Mouse (Mus musculus) gastrocnemius, postnatal 25 days (tissue): ENCODE measurements around the gene Slco6d1. TPM values are rescaled to one million over a fixed set of nuclear protein-coding genes. Genes with fewer than 3 reads are reported as not detected.
"Not testable (repeated sequence)": the region's sequence is repeated elsewhere in the genome, so short reads cannot be mapped to it uniquely, and the experiment has no call there.

Source experiments
- DNase-seq: peaks from one replicate; pipeline ENCODE4 v3.0.0; 2022
- long read RNA-seq, 2 experiments: library from polyadenylated mRNA; stranded (forward); transcript quantifications; one replicate each; pipeline ENCODE4 v2.0.0; 2021
- microRNA-seq, 2 experiments: library from miRNA; unstranded; fragments of <30 nt; microRNA quantifications; one replicate each; pipeline ENCODE4 v1.2.0; 2021; ENCODE audit warnings: borderline replicate concordance in 2 of 2
- total RNA-seq, 2 experiments: library from RNA; stranded (reverse); gene quantifications; 1 replicate in 1 of 2; 2 replicates in 1 of 2; pipeline ENCODE4 v1.2.3; 2021

Gene Slco6d1
- not detected for total RNA-seq
- long read RNA-seq, experiment 1 = 0 reads
- long read RNA-seq, experiment 2 = 0 reads

DNA sequence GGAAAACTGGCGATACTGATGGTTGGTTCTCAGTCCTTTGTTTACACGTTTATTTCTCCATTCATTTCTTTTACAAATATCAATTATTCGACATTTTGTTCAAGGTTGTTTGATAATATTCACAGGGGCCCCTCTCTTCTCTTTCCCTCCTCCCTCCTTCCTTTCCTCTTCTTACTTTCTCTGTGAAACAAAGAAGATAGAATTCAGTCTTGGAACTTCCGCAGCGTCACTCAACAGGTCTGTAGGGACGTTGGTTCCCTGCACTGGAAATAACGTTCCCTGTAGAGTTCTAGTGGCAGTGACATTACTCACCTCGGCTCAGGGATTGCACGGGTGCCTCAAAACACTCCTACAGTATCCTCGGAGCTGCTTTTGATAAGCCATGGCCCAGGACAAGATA lies at the start of gene Slco6d1:
Gene Slco6d1 (plus strand): TSS at position 301 of the 400 bp plus-strand sequence.
- no peak for DNase-seq

DNA sequence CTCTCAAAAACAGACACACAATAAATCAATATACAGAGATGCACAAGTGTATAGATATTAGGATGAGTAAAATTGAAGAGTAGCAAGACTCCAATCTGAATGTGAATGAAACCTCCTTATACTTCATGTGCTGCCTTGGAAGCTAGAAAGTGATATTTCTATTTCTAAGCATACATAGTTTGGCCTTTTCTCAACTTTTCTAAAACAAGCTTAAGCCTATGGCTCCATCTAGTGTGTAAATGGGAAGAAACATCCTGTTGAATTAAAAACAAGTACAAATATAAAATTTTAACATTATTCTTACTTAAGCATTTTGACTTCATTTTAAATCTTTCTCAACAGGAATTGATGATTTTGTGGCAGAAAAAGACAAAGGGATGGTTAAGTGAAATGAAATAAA lies 28.9 kb upstream of the Slco6d1 start:
- no peak for DNase-seq

DNA sequence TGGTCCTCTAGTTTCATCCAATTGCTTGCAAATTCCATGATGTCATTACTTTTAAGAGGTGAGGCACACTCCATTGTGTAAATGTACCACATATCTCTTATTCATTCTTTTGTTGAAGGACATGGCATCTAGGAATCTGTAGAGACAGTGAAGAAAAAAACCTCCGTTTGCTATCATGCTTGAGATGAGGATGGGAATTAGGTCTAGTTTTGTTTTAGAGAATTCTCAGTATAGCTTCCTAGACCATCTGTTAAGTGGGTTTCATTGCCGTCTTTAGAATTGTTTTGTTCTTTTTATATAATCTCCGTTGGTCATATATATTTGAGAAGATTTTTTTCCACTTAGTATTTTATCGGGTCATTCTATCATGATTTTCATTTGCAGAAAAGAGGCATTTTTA lies 27.0 kb downstream of the Slco6d1 start:
- no peak for DNase-seq

DNA sequence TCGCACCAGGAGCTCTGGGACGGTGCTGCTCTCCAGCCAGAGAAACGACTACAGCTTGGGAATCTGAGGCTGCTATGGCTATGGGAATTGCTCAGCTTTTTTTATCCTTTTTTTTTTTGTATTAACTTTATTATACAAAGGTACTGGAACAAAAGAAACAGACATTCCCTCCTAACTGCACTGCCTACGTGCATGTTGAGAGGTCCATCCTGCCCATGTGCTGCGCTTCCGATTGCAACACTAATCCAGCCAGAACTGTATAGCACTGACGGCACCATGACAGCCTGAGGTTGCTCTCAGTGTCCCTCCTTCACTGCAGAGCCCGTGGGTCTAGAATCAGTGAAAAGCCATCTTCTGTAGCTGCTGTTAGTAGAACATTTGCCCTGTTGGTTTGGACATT lies 38.3 kb downstream of the Slco6d1 start:
- not testable (repeated sequence) for DNase-seq

DNA sequence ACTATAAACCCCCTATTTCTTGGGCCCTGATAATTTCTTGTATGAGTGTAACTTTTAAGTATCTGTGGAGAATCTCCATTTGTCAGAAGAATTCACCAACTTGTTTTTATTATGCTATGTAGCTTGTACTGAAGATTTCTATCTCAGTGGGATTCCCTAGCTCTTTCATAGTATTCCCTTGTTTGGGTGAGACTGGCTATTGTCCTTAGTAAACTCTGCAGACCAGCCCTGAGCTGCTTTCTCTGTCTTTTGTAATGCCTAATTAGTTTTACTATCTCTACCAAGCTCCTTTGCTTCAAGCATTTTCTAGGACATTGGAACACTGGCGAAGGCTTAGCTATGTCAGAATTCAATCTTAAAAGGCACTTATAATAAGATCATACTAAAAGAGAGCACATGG lies 55.5 kb downstream of the Slco6d1 start:
- not testable (repeated sequence) for DNase-seq

DNA sequence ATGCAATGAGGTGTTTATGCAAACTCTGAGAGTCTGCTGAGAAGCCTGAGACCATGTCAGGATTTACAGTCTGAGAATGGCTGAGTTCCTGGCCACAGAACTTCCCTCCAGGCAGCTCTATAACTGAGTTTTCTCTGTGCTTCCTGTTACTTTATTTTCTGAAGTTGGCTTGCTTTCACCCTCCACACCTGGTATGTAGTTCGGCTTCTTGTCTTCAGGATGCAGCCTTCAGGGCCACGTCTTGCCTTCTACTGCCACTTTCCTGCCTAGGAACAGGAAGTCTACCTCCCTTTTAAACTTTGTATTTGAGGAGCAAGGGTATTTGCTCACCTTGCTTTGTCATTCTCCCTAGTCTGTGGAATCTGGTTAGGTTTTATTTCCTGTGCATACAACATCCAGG lies 58.3 kb downstream of the Slco6d1 start:
- no peak for DNase-seq

DNA sequence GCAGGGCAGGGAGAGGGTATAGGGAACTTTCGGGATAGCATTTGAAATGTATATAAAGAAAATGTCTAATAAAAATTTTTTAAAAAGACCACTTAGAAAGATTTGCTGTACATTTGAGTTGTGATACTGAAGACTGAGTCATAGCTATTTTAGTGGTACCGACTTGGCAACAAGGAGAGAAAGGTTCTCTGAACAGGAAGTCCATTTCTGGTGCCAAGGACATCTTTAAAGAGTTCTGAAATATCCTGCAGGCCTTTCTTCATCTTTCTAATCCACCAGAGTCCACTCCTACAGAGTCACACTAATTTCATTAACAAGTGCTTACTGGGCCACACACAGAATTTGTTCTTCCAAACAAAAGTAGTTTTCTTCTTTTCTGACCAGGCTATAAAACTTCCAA lies 85.1 kb downstream of the Slco6d1 start:
- no peak for DNase-seq

DNA sequence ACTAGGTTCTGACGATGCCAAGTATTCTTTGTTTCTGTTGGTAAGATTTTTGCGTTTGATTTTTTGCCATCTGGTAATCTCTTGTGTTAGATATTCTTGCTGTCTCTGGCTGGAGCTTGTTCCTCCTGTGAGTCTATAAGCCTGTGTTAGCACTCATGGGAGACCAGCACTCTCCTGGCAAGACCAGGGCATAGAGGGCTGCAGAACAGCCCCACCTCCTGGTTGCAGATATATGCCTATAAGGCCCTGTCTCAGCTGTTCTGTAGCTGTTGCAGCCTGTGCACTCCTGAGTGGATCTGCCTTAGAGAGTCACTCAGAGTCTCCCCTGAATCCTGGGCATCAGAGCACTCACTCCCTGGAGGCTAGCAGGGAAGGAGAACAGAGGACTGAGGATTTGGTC lies 102.1 kb downstream of the Slco6d1 start:
- DNase-seq = no peak

DNA sequence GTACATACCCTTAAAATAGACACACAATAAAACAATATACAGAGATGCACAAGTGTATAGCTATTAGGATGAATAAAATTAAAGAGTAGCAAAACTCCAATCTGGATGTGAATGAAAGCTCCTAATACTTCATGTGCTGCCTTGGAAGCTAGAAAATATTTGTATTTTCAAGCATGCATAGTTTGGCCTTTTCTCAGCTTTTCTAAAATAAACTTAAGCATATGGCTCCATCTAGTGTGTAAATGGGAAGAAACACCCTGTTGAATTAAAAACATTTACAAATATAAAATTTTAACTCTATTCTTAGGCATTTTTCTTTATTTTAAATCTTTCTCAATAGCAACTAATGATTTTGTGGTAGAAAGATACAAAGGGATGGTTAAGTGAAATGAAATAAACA lies 102.6 kb downstream of the Slco6d1 start:
- DNase-seq = no peak

DNA sequence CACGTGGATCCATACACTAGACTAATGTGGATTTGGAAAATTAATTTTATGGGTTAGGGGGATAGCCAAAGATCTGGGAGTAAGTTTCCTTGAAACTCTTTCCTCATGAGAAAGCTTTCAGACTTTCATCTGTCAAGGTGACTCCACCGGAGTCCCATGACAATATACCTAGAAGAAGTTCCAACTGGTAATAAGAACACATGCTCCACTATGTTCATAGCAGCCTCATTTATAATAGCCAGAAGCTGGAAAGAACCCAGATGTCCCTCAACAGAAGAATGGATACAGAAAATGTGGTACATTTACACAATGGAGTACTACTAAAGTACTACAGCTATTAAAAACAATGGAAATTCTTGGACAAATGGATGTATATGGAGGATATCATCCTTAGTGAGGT lies 107.4 kb downstream of the Slco6d1 start:
- not testable (repeated sequence) for DNase-seq

DNA sequence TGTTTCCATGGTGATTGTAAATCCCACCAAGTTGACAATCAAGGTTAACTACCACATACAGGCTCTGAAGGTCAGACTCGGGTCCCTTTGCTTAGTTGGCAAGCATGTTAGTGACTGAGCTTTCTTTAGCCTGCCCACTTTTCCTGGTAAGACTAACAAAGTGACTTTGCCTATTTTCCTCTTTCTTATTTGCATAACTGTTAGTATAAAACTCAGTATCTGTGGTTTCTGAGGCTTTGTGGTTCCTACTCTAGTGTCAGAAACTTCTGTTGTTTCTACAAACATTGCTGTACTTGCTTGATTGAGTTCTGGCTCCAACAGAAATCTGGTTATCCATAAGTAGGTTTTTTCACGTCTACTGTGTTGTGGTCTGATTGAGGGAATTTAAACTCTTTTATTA lies 124.4 kb downstream of the Slco6d1 start:
- DNase-seq = no peak

DNA sequence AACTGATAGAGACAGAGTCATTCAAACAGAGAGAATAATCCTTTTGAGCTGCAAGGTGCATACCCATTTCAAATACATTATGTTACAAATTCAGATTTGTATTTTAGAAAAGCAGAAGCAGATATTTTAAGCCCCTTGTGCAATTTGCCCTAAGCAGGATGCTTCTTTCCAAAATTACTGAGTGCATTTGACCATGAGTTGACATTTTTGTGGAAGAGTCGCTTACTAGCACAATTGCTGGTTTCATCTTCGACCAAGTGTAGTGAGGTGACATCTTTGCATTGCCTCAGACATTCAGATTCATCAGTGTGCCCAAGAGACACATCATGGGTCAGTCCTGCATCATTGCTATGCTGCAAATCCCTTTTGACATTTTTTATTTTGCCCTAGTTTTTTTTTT lies 133.5 kb downstream of the Slco6d1 start:
- no peak for DNase-seq

DNA sequence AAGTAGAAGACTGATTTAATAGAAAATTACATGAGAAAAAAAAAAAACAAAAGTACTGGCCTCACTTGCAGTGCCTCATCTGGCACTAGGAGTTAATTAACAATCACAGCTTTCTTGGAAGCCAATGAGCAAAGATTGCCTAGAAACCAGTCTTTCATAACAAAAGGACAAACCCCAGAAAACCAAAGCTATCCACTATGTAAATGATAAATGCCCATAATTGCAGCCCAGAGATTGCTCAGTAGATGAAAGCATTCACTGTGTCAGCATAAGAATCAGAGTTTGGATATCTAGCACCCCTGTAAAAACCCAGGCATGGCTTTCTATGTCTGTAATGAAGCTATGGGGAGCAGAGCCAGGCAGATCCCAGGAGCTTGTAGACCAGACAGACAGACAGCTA lies 144.8 kb downstream of the Slco6d1 start:
- no peak for DNase-seq

Small RNA genes within 50 kb of the gene (microRNA-seq; reads per million reads assigned to microRNA genes)
- 0 reads per million in 2 experiments for gene Gm26134
